Mouse (Mus musculus) midbrain, embryonic 13.5 days (tissue): ENCODE measurements at regions not wholly inside any gene's neighbourhood (a gene's known extent, or its start where the extent isn't known, plus 50 kb on each side); places are given as distances from the start of the nearest gene placed in this dataset.

ENCODE experiments used
- ATAC-seq: fragments of 200-750 bp; cut with Nextera tagmentation; 2 replicates; pipeline ENCODE4 v1.8.0; 2017; ENCODE audit warnings: mild to moderate bottlenecking, moderate TSS enrichment, moderate library complexity
- H3K27ac ChIP-seq: fragments of 300-500 bp; sonication (generic); 2 replicates; pipeline ENCODE4 v1.5.1; 2015; ENCODE audit warnings: inconsistent platforms, mild to moderate bottlenecking, moderate library complexity
- H3K27me3 ChIP-seq: fragments of 300-500 bp; sonication (generic); 2 replicates; pipeline ENCODE4 v1.6.1; 2015; ENCODE audit warnings: mild to moderate bottlenecking, inconsistent platforms
- H3K36me3 ChIP-seq: fragments of 300-500 bp; sonication (generic); 2 replicates; pipeline ENCODE4 v1.6.1; 2015; ENCODE audit warnings: mild to moderate bottlenecking, inconsistent platforms
- H3K4me1 ChIP-seq: fragments of 300-500 bp; sonication (generic); replicated peaks from 2 replicates; pipeline ENCODE4 v1.6.1; 2015; ENCODE audit warnings: inconsistent platforms
- H3K4me2 ChIP-seq: fragments of 300-500 bp; sonication (generic); replicated peaks from 2 replicates; pipeline ENCODE4 v1.6.1; 2015; ENCODE audit warnings: moderate library complexity, mild to moderate bottlenecking, inconsistent platforms
- H3K4me3 ChIP-seq: fragments of 300-500 bp; sonication (generic); replicated peaks from 2 replicates; pipeline ENCODE4 v1.5.1; 2015; ENCODE audit warnings: mild to moderate bottlenecking, inconsistent platforms
- H3K9ac ChIP-seq: fragments of 300-500 bp; sonication (generic); replicated peaks from 2 replicates; pipeline ENCODE4 v1.6.1; 2015; ENCODE audit warnings: mild to moderate bottlenecking, inconsistent platforms
- H3K9me3 ChIP-seq: fragments of 300-500 bp; sonication (generic); 2 replicates; pipeline ENCODE4 v1.6.1; 2016; ENCODE audit warnings: mild to moderate bottlenecking, inconsistent platforms
- WGBS: fragments of 180-500 bp; shearing (Covaris S2); methylation state at CpG from one replicate; pipeline ENCODE4 v1.1.7; 2015; 5-methylcytosine and 5-hydroxymethylcytosine counted together

GRCm38 (mm10) chr15:29762191-29762590 lies 410.2 kb upstream of the Ctnnd2 start:
- ATAC-seq: no peak
- Histone ChIP-seq H3K27ac (no peak overlapping the region), H3K9me3 (no peaks in the 10 kb centered on the region), H3K27me3 (no peaks in the 10 kb centered on the region), H3K4me2 (no peak overlapping the region), H3K9ac (no peak overlapping the region), H3K4me3 (no peak overlapping the region), H3K36me3 (no peaks in the 10 kb centered on the region), H3K4me1 (no peaks in the 10 kb centered on the region)
- 92% methylated on average over 2 of the region's 2 CpGs for WGBS

DNA sequence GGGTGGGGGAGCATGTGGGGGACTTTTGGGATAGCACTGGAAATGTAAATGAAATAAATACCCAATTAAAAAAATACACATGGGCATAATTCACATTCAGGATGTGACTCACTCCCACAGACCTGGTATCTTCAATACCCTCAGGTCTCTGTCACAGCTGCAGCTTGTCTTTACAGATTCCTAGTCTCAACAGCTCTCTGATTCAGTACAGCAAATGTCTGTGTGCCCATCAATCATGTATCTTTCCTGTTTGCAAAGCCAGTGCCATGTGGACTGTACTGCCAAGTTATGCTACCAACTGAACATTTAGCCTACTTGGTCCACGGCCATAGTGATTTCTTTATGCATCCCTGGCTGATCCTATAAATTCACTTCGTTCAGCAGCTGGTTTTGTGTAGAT lies 396.0 kb upstream of the Ctnnd2 start:
- no peaks in the 10 kb centered on the region for H3K4me1 ChIP-seq
- no peaks in the 10 kb centered on the region for H3K36me3 ChIP-seq
- no peaks in the 10 kb centered on the region for H3K27me3 ChIP-seq
- no peak overlapping the region for H3K4me3 ChIP-seq
- no peak for ATAC-seq
- WGBS: 82% methylated on average over 2 of the region's 2 CpGs
- H3K4me2 ChIP-seq: no peak overlapping the region
- H3K9me3 ChIP-seq: no peaks in the 10 kb centered on the region
- no peak overlapping the region for H3K27ac ChIP-seq
- H3K9ac ChIP-seq: no peak overlapping the region

DNA sequence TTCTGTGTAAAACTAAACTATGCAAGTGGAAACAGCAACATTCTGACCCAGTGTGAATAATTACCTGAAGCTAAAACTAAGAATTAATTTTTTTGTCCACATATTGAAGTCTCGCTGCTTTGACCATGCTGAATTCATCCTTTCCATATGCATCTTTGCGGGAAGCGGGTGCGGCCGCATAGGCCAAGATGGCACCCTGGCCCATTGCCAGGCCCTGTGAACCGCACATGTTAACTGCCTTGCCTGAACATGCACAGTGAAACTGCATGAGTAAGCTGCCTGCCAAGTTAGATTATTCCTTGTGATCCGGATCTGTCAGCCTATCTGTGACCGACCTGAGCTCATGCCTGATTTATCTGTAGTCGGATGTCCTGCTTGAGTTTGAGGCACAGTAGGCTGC lies 373.8 kb upstream of the Ctnnd2 start:
- Histone ChIP-seq H3K4me3 (no peak overlapping the region), H3K9me3 (peaks cover 10% of the 10 kb centered on the region; the same call in 1 of the 2 replicates), H3K27ac (no peak overlapping the region), H3K4me1 (no peaks in the 10 kb centered on the region), H3K27me3 (no peaks in the 10 kb centered on the region), H3K4me2 (no peak overlapping the region), H3K9ac (no peak overlapping the region), H3K36me3 (no peaks in the 10 kb centered on the region)
- WGBS: 94% methylated on average over 9 of the region's 9 CpGs
- ATAC-seq: no peak

DNA sequence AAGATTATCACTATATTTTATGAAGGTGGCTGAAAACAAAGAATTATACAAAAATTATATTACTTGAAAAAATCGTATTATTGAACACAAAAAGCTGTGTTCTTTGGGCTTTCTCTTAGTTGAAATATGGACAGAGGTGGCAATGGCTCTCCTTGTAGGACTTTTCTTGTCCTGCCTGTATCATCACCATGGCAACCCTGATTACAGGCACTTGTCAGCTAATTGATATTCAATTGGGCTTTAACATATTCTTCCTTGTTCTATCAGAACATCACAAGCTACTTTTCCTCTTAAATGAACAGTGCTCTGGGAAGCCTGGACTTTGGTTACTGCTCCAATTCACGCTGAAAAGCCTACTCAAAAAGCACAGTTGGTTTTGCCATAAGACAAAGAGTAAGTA lies 349.1 kb upstream of the Ctnnd2 start:
- WGBS: 70% methylated on average over 2 of the region's 2 CpGs
- Histone ChIP-seq H3K36me3 (no peaks in the 10 kb centered on the region), H3K27me3 (no peaks in the 10 kb centered on the region), H3K4me1 (no peaks in the 10 kb centered on the region; the same call in 1 of the 2 replicates), H3K9ac (no peak overlapping the region), H3K27ac (no peak overlapping the region), H3K4me2 (no peak overlapping the region), H3K4me3 (no peak overlapping the region), H3K9me3 (no peaks in the 10 kb centered on the region)
- ATAC-seq: no peak

GRCm38 (mm10) chr15:29824164-29824563 lies 348.2 kb upstream of the Ctnnd2 start:
- Histone ChIP-seq H3K36me3 (no peaks in the 10 kb centered on the region), H3K4me3 (no peak overlapping the region), H3K27ac (no peak overlapping the region), H3K4me1 (no peaks in the 10 kb centered on the region; the same call in 1 of the 2 replicates), H3K9me3 (no peaks in the 10 kb centered on the region), H3K4me2 (no peak overlapping the region), H3K9ac (no peak overlapping the region), H3K27me3 (no peaks in the 10 kb centered on the region)
- 93% methylated on average over 6 of the region's 6 CpGs for WGBS
- ATAC-seq: no peak

DNA sequence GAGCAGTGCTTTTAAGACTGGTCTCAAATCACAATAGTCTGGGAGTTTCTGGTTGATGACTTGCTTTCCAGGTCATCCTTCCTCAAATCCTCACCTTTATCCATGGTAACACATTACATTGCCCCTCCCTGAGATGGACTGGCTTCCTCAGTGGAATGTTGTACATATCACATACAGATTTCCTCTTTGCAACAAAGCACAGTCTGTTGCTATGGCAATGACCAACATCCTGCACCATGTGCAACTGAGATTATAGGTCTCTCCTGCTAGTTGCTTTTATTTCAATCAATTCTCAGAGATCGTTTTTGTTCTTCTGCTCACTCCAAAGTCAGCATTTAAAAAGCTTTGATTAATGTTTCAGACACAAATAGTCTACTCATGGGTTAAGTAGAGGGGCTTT lies 344.3 kb upstream of the Ctnnd2 start:
- Histone ChIP-seq H3K36me3 (no peaks in the 10 kb centered on the region), H3K9me3 (no peaks in the 10 kb centered on the region), H3K27ac (no peak overlapping the region), H3K4me1 (no peaks in the 10 kb centered on the region; the same call in 1 of the 2 replicates), H3K4me2 (no peak overlapping the region), H3K9ac (no peak overlapping the region), H3K4me3 (no peak overlapping the region), H3K27me3 (no peaks in the 10 kb centered on the region)
- WGBS: 35% methylated on average over 1 of the region's 1 CpGs
- ATAC-seq: peak; percentile 75; the same call in 1 of the 2 replicates

GRCm38 (mm10) chr15:29828570-29828969 lies 343.8 kb upstream of the Ctnnd2 start:
- no peaks in the 10 kb centered on the region for H3K36me3 ChIP-seq
- no peaks in the 10 kb centered on the region; the same call in 1 of the 2 replicates for H3K4me1 ChIP-seq
- no peak overlapping the region for H3K4me2 ChIP-seq
- 81% methylated on average over 1 of the region's 1 CpGs for WGBS
- no peaks in the 10 kb centered on the region for H3K9me3 ChIP-seq
- H3K27ac ChIP-seq: no peak overlapping the region
- no peak overlapping the region for H3K4me3 ChIP-seq
- no peaks in the 10 kb centered on the region for H3K27me3 ChIP-seq
- no peak overlapping the region for H3K9ac ChIP-seq
- no peak for ATAC-seq
